Mouse (Mus musculus) cerebellum, postnatal 14 days (tissue): ENCODE measurements around the gene Oosp2.

Experiments used
- DNase-seq, 2 experiments: peaks; one replicate each; pipeline ENCODE4 v3.0.0; 2021; ENCODE audit warnings: mixed read lengths in 2 of 2

Oosp2 gene

GRCm38 (mm10) chr19:11660459-11660858 lies at the start of gene Oosp2:
Gene Oosp2, minus strand, starts transcription at chr19:11660559.
- no peak for DNase-seq

- DNase-seq = no peak
These were observed 38.0 kb upstream of the Oosp2 start for GRCm38 (mm10) chr19:11698342-11698741.

- DNase-seq = no peak
These were observed 36.4 kb upstream of the Oosp2 start, which contains the start of gene Oosp3 for GRCm38 (mm10) chr19:11696755-11697154. Gene Oosp3, plus strand, starts transcription at chr19:11697055.

- DNase-seq = no peak
These were observed 31.1 kb upstream of the Oosp2 start for GRCm38 (mm10) chr19:11691454-11691853.

- no peak for DNase-seq
These were observed 30.5 kb upstream of the Oosp2 start, which contains the start of gene Oosp1 for GRCm38 (mm10) chr19:11690839-11691238. Gene Oosp1, minus strand, starts transcription at chr19:11691150.

GRCm38 (mm10) chr19:11661562-11661961 lies 1.2 kb upstream of the Oosp2 start:
- no peak for DNase-seq

- DNase-seq = no peak
These were observed 1.2 kb downstream of the Oosp2 start for GRCm38 (mm10) chr19:11659142-11659541.

- no peak for DNase-seq
These were observed 10.8 kb downstream of the Oosp2 start for GRCm38 (mm10) chr19:11649564-11649963.

GRCm38 (mm10) chr19:11646166-11646565 lies 14.2 kb downstream of the Oosp2 start:
- DNase-seq = no peak

- DNase-seq = no peak
These were observed 19.6 kb downstream of the Oosp2 start, which contains the start of gene Ms4a3 for GRCm38 (mm10) chr19:11640732-11641131. Gene Ms4a3, minus strand, starts transcription at chr19:11640851.

- DNase-seq = no peak
These were observed 21.3 kb downstream of the Oosp2 start for GRCm38 (mm10) chr19:11639038-11639437.

- no peak for DNase-seq
These were observed 24.8 kb downstream of the Oosp2 start for GRCm38 (mm10) chr19:11635572-11635971.

- DNase-seq = no peak
These were observed 26.0 kb downstream of the Oosp2 start for GRCm38 (mm10) chr19:11634330-11634729.

- no peak for DNase-seq
These were observed 26.6 kb downstream of the Oosp2 start for GRCm38 (mm10) chr19:11633732-11634131.

- DNase-seq = no peak
These were observed 35.1 kb downstream of the Oosp2 start for GRCm38 (mm10) chr19:11625231-11625630.

- DNase-seq = no peak
These were observed 35.6 kb downstream of the Oosp2 start for GRCm38 (mm10) chr19:11624800-11625199.

GRCm38 (mm10) chr19:11623551-11623950 lies 36.8 kb downstream of the Oosp2 start, which contains the start of gene Ms4a2:
Gene Ms4a2, minus strand, starts transcription at chr19:11623719.
- no peak for DNase-seq

- DNase-seq = no peak
These were observed 42.4 kb downstream of the Oosp2 start for GRCm38 (mm10) chr19:11617983-11618382.

GRCm38 (mm10) chr19:11614805-11615204 lies 45.6 kb downstream of the Oosp2 start:
- no peak for DNase-seq

GRCm38 (mm10) chr19:11613776-11614443 lies 46.4 kb downstream of the Oosp2 start:
- DNase-seq = peak; percentile 67 to 78

GRCm38 (mm10) chr19:11613084-11613483 lies 47.3 kb downstream of the Oosp2 start:
- no peak for DNase-seq

GRCm38 (mm10) chr19:11612293-11612692 lies 48.1 kb downstream of the Oosp2 start:
- no peak for DNase-seq

GRCm38 (mm10) chr19:11611541-11611945 lies 48.8 kb downstream of the Oosp2 start:
- peak; percentile 58 to 75 for DNase-seq

- peak; percentile 61 to 78 for DNase-seq
These were observed 52.2 kb downstream of the Oosp2 start for GRCm38 (mm10) chr19:11608172-11608571.

- DNase-seq = no peak
These were observed 55.8 kb downstream of the Oosp2 start, which contains the start of gene Ms4a6d for GRCm38 (mm10) chr19:11604603-11605002. Gene Ms4a6d, minus strand, starts transcription at chr19:11604849.
